Mouse (Mus musculus): ENCODE data around the gene Psma3. TPM values are rescaled to one million over a fixed set of nuclear protein-coding genes. Genes with fewer than 3 reads are reported as not detected.

Gene Psma3
- polyA plus RNA-seq, 1 experiment from 2014 or later, result 556 TPM

- WGBS, result 93% methylated on average over 6 of the region's 6 CpGs
- Histone ChIP-seq H3K4me3 (no peak overlapping the region), H3K36me3 (peaks cover 67% of the 10 kb centered on the region), H3K4me1 (no peaks in the 10 kb centered on the region), H3K27ac (no peak overlapping the region), H3K4me2 (no peak overlapping the region), H3K27me3 (no peaks in the 10 kb centered on the region), H3K9ac (no peak overlapping the region), H3K9me3 (no peaks in the 10 kb centered on the region)
- ATAC-seq (ENCODE audit: insufficient number of reproducible peaks, low FRiP score, low TSS enrichment, low read depth), result no peak
Measured at GRCm38 (mm10) chr12:71006141-71006540, 31.7 kb downstream of the Psma3 start.

GRCm38 (mm10) chr12:71006901-71007300 is 32.5 kb downstream of the Psma3 start:
- peaks cover 67% of the 10 kb centered on the region for H3K36me3 ChIP-seq
- ATAC-seq (ENCODE audit: insufficient number of reproducible peaks, low FRiP score, low TSS enrichment, low read depth), result no peak

GRCm38 (mm10) chr12:71009769-71010168 is 35.3 kb downstream of the Psma3 start:
- 46% methylated on average over 4 of the region's 4 CpGs for WGBS
- no peak for ATAC-seq (ENCODE audit: insufficient number of reproducible peaks, low FRiP score, low TSS enrichment, low read depth)
- H3K27me3 ChIP-seq, result no peaks in the 10 kb centered on the region

More at GRCm38 (mm10) chr12:71006901-71007300, 32.5 kb downstream of the Psma3 start:
- Histone ChIP-seq H3K4me2 (no peak overlapping the region), H3K4me3 (no peak overlapping the region), H3K9me3 (no peaks in the 10 kb centered on the region), H3K9ac (no peak overlapping the region), H3K27me3 (no peaks in the 10 kb centered on the region), H3K27ac (no peak overlapping the region), H3K4me1 (0 out of 2 replicates have a peak, but pooled peaks cover 3% of the 10 kb centered on the region)
- 79% methylated on average over 7 of the region's 7 CpGs for WGBS

GRCm38 (mm10) chr12:71014845-71015362 is 40.5 kb downstream of the Psma3 start:
- Histone ChIP-seq H3K4me2 (peak overlapping the region; percentile 73), H3K36me3 (peaks cover 10% of the 10 kb centered on the region), H3K4me1 (peaks cover 18% of the 10 kb centered on the region), H3K9ac (peak overlapping the region; percentile 74), H3K27me3 (no peaks in the 10 kb centered on the region), H3K27ac (peak overlapping the region; percentile 98), H3K4me3 (peak overlapping the region; percentile 100), H3K9me3 (no peaks in the 10 kb centered on the region)
- ATAC-seq (ENCODE audit: insufficient number of reproducible peaks, low FRiP score, low TSS enrichment, low read depth), result peak; percentile 59; the same call in 1 of the 2 replicates
- under 1% methylated on average over 28 of the region's 32 CpGs for WGBS

More at GRCm38 (mm10) chr12:71009769-71010168, 35.3 kb downstream of the Psma3 start:
- H3K4me3 ChIP-seq, result no peak overlapping the region
- H3K9ac ChIP-seq, result no peak overlapping the region
- no peaks in the 10 kb centered on the region for H3K9me3 ChIP-seq
- H3K4me2 ChIP-seq, result no peak overlapping the region
- peaks cover 48% of the 10 kb centered on the region for H3K36me3 ChIP-seq
- peaks cover 18% of the 10 kb centered on the region for H3K4me1 ChIP-seq
- no peak overlapping the region for H3K27ac ChIP-seq

GRCm38 (mm10) chr12:71015363-71016210 is 41.2 kb downstream of the Psma3 start, which contains the start of gene Arid4a:
TSS of gene Arid4a (plus strand) at chr12:71015990.
- Histone ChIP-seq H3K4me2 (peak within 1 kb of the TSS; percentile 73), H3K4me1 (peaks cover 18% of the 10 kb centered on the region), H3K36me3 (peaks cover 10% of the 10 kb centered on the region; the same call in 1 of the 2 replicates), H3K9me3 (no peaks in the 10 kb centered on the region), H3K4me3 (peak within 1 kb of the TSS; percentile 100), H3K27ac (peak within 1 kb of the TSS; percentile 98), H3K27me3 (no peaks in the 10 kb centered on the region), H3K9ac (peak within 1 kb of the TSS; percentile 83)
- under 1% methylated on average over 60 of the region's 61 CpGs for WGBS
- peak; percentile 100 for ATAC-seq (ENCODE audit: insufficient number of reproducible peaks, low FRiP score, low TSS enrichment, low read depth)

GRCm38 (mm10) chr12:71016211-71016502 is 41.7 kb downstream of the Psma3 start:
- ATAC-seq (ENCODE audit: insufficient number of reproducible peaks, low FRiP score, low TSS enrichment, low read depth), result no peak
- H3K27me3 ChIP-seq, result no peaks in the 10 kb centered on the region
- H3K4me2 ChIP-seq, result peak overlapping the region; percentile 56
- peaks cover 18% of the 10 kb centered on the region for H3K4me1 ChIP-seq
- peaks cover 15% of the 10 kb centered on the region for H3K36me3 ChIP-seq
- under 1% methylated on average over 32 of the region's 33 CpGs for WGBS
- H3K9ac ChIP-seq, result peak overlapping the region; percentile 83
- H3K27ac ChIP-seq, result peak overlapping the region; percentile 98
- peak overlapping the region; percentile 100 for H3K4me3 ChIP-seq
- no peaks in the 10 kb centered on the region for H3K9me3 ChIP-seq

GRCm38 (mm10) chr12:71016503-71017241 is 42.3 kb downstream of the Psma3 start:
- no peak for ATAC-seq (ENCODE audit: insufficient number of reproducible peaks, low FRiP score, low TSS enrichment, low read depth)
- H3K27me3 ChIP-seq, result no peaks in the 10 kb centered on the region
- H3K4me2 ChIP-seq, result peak overlapping the region; percentile 56
- H3K4me1 ChIP-seq, result peaks cover 17% of the 10 kb centered on the region
- no peaks in the 10 kb centered on the region for H3K9me3 ChIP-seq
- H3K27ac ChIP-seq, result peak overlapping the region; percentile 98
- peak overlapping the region; percentile 100 for H3K4me3 ChIP-seq
- peaks cover 19% of the 10 kb centered on the region for H3K36me3 ChIP-seq
- under 1% methylated on average over 44 of the region's 82 CpGs for WGBS
- peak overlapping the region; percentile 83 for H3K9ac ChIP-seq

GRCm38 (mm10) chr12:71017242-71017571 is 42.8 kb downstream of the Psma3 start:
- H3K9ac ChIP-seq, result peak overlapping the region; percentile 83
- H3K36me3 ChIP-seq, result peaks cover 24% of the 10 kb centered on the region
- peak overlapping the region; percentile 100 for H3K4me3 ChIP-seq
- peak overlapping the region; percentile 56 for H3K4me2 ChIP-seq
- ATAC-seq (ENCODE audit: insufficient number of reproducible peaks, low FRiP score, low TSS enrichment, low read depth), result no peak
- WGBS, result 11% methylated on average over 5 of the region's 5 CpGs
- no peaks in the 10 kb centered on the region for H3K9me3 ChIP-seq
- no peaks in the 10 kb centered on the region for H3K27me3 ChIP-seq
- peak overlapping the region; percentile 98 for H3K27ac ChIP-seq
- peaks cover 12% of the 10 kb centered on the region for H3K4me1 ChIP-seq

GRCm38 (mm10) chr12:71017827-71018226 is 43.4 kb downstream of the Psma3 start:
- 82% methylated on average over 10 of the region's 10 CpGs for WGBS
- no peak overlapping the region for H3K9ac ChIP-seq

GRCm38 (mm10) chr12:71019211-71019610 is 44.8 kb downstream of the Psma3 start:
- peaks cover 41% of the 10 kb centered on the region for H3K36me3 ChIP-seq
- no peak for ATAC-seq (ENCODE audit: insufficient number of reproducible peaks, low FRiP score, low TSS enrichment, low read depth)
- no peak overlapping the region for H3K4me3 ChIP-seq

More at GRCm38 (mm10) chr12:71017827-71018226, 43.4 kb downstream of the Psma3 start:
- Histone ChIP-seq H3K27me3 (no peaks in the 10 kb centered on the region), H3K4me2 (no peak overlapping the region), H3K4me3 (0 out of 2 replicates have a peak overlapping the region, but pooled peaks have one; percentile 100), H3K9me3 (no peaks in the 10 kb centered on the region), H3K27ac (no peak overlapping the region), H3K4me1 (peaks cover 9% of the 10 kb centered on the region), H3K36me3 (peaks cover 27% of the 10 kb centered on the region)
- ATAC-seq (ENCODE audit: insufficient number of reproducible peaks, low FRiP score, low TSS enrichment, low read depth), result no peak

GRCm38 (mm10) chr12:71024411-71024810 is 50.0 kb downstream of the Psma3 start:
- Histone ChIP-seq H3K27me3 (no peaks in the 10 kb centered on the region), H3K4me3 (no peak overlapping the region), H3K27ac (no peak overlapping the region), H3K4me2 (no peak overlapping the region), H3K36me3 (peaks cover 81% of the 10 kb centered on the region), H3K4me1 (no peaks in the 10 kb centered on the region), H3K9ac (no peak overlapping the region), H3K9me3 (no peaks in the 10 kb centered on the region)
- no peak for ATAC-seq (ENCODE audit: insufficient number of reproducible peaks, low FRiP score, low TSS enrichment, low read depth)
- 96% methylated on average over 10 of the region's 10 CpGs for WGBS

More at GRCm38 (mm10) chr12:71019211-71019610, 44.8 kb downstream of the Psma3 start:
- H3K27ac ChIP-seq, result no peak overlapping the region
- H3K9me3 ChIP-seq, result no peaks in the 10 kb centered on the region
- no peak overlapping the region for H3K9ac ChIP-seq
- peaks cover 1% of the 10 kb centered on the region; the same call in 1 of the 2 replicates for H3K4me1 ChIP-seq
- no peaks in the 10 kb centered on the region for H3K27me3 ChIP-seq
- H3K4me2 ChIP-seq, result no peak overlapping the region
- WGBS, result 83% methylated on average over 8 of the region's 8 CpGs

Data from limb, embryonic 15.5 days (tissue).